Mouse (Mus musculus) lung, embryonic 16.5 days (tissue): Measurements from ENCODE around the gene Serp2. TPM values are rescaled to one million over a fixed set of nuclear protein-coding genes. Genes with fewer than 3 reads are reported as not detected.
"Not testable (repeated sequence)": the region's sequence is repeated elsewhere in the genome, so short reads cannot be mapped to it uniquely, and the experiment has no call there.

Source experiments
- ATAC-seq: fragments of 200-750 bp; cut with Nextera tagmentation; 2 replicates; pipeline ENCODE4 v1.8.0; 2017; ENCODE audit warnings: low read depth, mild to moderate bottlenecking, moderate library complexity
- H3K27ac ChIP-seq: fragments of 300-500 bp; sonication (generic); 2 replicates; pipeline ENCODE4 v1.5.1; 2014; ENCODE audit warnings: mild to moderate bottlenecking, control low read depth, low read length
- H3K27me3 ChIP-seq: fragments of 300-500 bp; sonication (generic); 2 replicates; pipeline ENCODE4 v1.6.1; 2014; ENCODE audit warnings: low read depth, low read length, mixed read lengths; ENCODE audit not compliant: control insufficient read depth, insufficient read depth
- H3K36me3 ChIP-seq: fragments of 300-500 bp; sonication (generic); 2 replicates; pipeline ENCODE4 v1.6.1; 2014; ENCODE audit warnings: low read length; ENCODE audit not compliant: control insufficient read depth, insufficient read depth
- H3K4me1 ChIP-seq: fragments of 300-500 bp; sonication (generic); replicated peaks from 2 replicates; pipeline ENCODE4 v1.6.1; 2014; ENCODE audit warnings: low read length, mixed read lengths; ENCODE audit not compliant: control insufficient read depth, insufficient read depth
- H3K4me2 ChIP-seq: fragments of 300-500 bp; sonication (generic); 2 replicates; pipeline ENCODE4 v1.6.1; 2014; ENCODE audit warnings: low read depth, low read length, control low read depth
- H3K4me3 ChIP-seq: fragments of 300-500 bp; sonication (generic); 2 replicates; pipeline ENCODE4 v1.5.1; 2014; ENCODE audit warnings: mild to moderate bottlenecking, low read length, control low read depth
- H3K9ac ChIP-seq: fragments of 300-500 bp; sonication (generic); 2 replicates; pipeline ENCODE4 v1.6.1; 2014; ENCODE audit warnings: low read length, control low read depth
- H3K9me3 ChIP-seq: fragments of 300-500 bp; sonication (generic); 2 replicates; pipeline ENCODE4 v1.6.1; 2016; ENCODE audit warnings: low read length; ENCODE audit not compliant: control insufficient read depth
- WGBS: fragments of 180-500 bp; shearing (Covaris S2); extraction: QIAGEN DNeasy Blood & Tissue Kit; methylation state at CpG from one replicate; pipeline ENCODE4 v1.1.7; 2014; 5-methylcytosine and 5-hydroxymethylcytosine counted together
- polyA plus RNA-seq: library from polyadenylated mRNA; unstranded; fragments of >200 nt; fragmentation: Nextera tagmentation; extraction: Ambion mirVana; gene quantifications from 2 replicates; pipeline ENCODE4 v1.2.1, GENCODE M21; 2015

Gene Serp2
- polyA plus RNA-seq, 1 experiment from 2014 or later: 6.3 TPM

DNA sequence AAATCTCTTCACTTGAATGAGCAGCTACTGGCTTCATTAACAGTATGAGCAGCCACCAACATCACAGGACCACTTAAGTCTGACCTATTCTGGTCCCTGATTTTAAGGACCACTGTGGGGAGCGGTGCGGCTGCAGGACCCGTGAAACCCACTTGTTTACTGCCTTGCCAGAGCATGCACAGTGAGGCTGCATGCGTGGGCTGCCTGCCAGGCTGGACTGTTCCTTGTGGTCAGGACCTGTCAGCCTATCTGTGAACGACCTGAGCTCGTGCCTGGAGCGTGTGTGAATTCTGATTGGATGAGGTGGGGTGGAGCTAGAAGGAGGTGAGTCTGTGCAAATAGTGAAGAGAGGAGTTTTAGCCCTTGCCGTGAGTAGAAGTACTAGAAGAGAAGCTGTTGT is 1.5 kb upstream of the Serp2 start:
- H3K9me3 ChIP-seq, H3K9ac ChIP-seq, ATAC-seq, H3K27ac ChIP-seq, H3K4me2 ChIP-seq, H3K27me3 ChIP-seq, H3K4me3 ChIP-seq, H3K36me3 ChIP-seq: not testable (repeated sequence)
- 37% methylated on average over 8 of the region's 8 CpGs for WGBS
- peaks cover 13% of the 10 kb centered on the region for H3K4me1 ChIP-seq

DNA sequence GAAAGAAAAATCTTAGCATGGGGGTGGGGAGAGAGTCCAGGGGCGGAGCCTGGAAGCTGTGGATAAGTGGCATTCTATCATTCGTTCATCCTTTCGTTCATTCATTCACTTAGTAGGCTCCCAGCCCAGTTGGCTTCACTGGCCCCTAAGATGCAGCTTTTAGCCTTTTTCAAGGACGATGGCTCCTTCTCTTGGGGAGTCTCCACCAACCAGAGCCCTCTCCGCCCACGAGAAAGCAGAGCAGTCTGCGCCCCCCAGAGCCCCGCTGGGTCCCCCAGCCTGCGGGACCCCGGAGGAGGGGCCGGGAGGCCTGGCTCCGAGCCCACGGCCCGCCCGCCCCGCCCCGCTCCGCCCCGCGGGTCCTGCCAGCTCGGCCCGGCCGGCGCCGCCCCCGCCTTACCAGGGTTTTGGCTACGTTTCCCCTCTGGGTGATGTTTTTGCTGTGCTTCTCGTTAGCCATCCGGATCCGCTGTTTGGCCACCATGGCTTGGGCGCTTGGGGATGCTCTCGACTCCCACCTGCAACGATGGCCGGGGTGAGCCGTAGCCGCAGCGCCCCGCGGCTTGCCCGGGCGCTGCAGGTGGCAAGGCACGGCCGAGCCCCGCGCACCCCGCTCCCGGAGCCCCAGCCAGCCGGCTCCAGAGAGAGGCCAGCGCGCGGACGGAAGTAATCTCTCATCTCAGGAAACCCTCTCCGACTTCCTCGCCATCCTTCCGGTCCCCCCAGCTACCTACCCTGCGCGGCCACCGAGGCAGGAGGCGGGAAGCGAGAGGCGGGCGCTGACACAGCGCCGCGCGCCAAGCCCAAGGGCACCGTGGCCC is 448 bp downstream of the Serp2 start:
- H3K4me2 ChIP-seq: peak overlapping the region; percentile 98
- H3K4me3 ChIP-seq: peak overlapping the region; percentile 66
- 1% methylated on average over 48 of the region's 67 CpGs for WGBS
- peak overlapping the region; percentile 47 for H3K27ac ChIP-seq
- H3K9me3 ChIP-seq: no peaks in the 10 kb centered on the region
- H3K4me1 ChIP-seq: peaks cover 13% of the 10 kb centered on the region
- H3K27me3 ChIP-seq: no peaks in the 10 kb centered on the region
- ATAC-seq: peak; percentile 84
- H3K36me3 ChIP-seq: no peaks in the 10 kb centered on the region
- H3K9ac ChIP-seq: peak overlapping the region; percentile 75

DNA sequence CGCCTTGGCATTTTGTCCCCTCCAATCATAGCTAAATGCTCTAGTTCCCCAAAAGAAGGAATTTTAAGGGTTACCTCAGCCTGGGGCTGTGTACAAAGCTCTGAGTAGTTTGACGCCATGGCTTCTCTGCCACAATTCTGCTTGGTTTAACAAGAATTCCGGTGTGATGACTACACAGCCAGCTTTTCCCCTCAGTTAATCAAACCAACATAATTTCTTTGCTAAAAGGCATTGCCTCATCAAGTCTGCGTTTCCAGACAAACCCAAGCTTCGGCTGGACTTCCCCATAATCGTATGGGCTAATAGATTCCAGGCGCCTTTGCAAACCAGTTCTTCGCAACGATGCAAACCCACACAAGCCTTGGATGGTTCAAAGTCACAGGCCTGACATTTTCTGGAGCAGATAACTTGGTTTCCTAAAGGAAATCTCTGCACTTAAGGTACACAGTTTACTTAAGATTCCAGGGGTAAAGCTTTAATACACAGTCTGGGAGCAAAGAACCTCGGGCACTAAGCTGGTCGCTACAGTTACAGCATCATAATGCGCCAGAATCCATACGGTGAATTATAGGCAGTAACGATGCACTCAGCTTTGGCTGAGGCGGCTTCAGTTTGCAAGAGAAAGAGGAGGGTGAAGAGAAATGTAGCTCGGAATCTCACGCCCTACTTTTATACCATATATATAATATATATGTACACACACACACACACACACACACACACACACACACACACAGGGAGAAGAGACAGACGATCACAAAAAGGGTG is 1.2 kb downstream of the Serp2 start:
- WGBS: 46% methylated on average over 18 of the region's 18 CpGs
- Histone ChIP-seq H3K4me1 (peaks cover 9% of the 10 kb centered on the region), H3K36me3 (no peaks in the 10 kb centered on the region), H3K9me3 (no peaks in the 10 kb centered on the region), H3K27ac (no peak overlapping the region), H3K27me3 (no peaks in the 10 kb centered on the region), H3K4me2 (peak overlapping the region; percentile 98), H3K4me3 (peak overlapping the region; percentile 66), H3K9ac (peak overlapping the region; percentile 75)
- peak; percentile 13; the same call in 1 of the 2 replicates for ATAC-seq

DNA sequence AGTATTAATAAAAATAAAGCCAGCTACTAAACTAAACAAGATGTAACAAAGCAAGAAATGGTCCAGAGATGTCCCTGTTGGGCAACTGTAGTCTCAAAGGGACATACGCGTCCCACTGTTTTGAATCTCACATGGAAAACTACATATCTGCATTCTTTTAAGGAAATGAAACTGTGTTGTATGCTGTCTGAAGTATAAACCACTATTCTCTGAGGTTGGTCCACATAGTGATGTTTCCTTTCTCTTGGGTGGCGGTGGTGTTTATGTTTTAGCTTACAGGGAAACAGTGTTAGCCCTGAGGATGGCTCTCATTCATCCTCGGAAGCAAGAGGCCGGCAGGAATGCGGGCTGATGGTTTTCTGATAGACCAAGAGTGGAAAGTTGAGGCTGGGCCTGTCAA is 12.6 kb downstream of the Serp2 start:
- ATAC-seq: no peak
- H3K27ac ChIP-seq: no peak overlapping the region
- WGBS: 69% methylated on average over 6 of the region's 6 CpGs

DNA sequence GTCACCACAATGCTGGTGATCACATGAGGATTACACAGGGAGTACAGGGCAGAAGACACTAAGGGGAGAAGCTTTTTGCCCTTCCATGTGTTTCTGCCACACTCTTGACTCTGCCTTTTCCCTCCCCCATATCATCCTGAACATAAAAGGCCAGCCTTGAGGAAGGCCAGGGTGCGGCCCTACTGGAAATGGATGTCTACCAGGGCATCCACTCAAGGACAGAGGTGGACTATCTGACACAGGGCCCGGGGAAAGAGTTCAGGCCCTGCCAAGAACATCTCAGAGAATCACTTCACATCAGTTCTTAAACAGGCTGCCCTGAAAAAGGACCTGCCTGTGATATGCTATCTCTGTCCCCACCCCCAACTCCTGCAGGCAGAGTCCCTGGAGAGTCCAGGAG is 15.3 kb downstream of the Serp2 start:
- Histone ChIP-seq H3K9ac (no peak overlapping the region), H3K4me3 (no peak overlapping the region), H3K4me2 (no peak overlapping the region), H3K27ac (no peak overlapping the region), H3K4me1 (peaks cover 3% of the 10 kb centered on the region; the same call in 1 of the 2 replicates), H3K36me3 (no peaks in the 10 kb centered on the region), H3K27me3 (no peaks in the 10 kb centered on the region), H3K9me3 (no peaks in the 10 kb centered on the region)
- no peak for ATAC-seq
- WGBS: 36% methylated on average over 2 of the region's 2 CpGs

More for the DNA sequence above, 12.6 kb downstream of the Serp2 start:
- H3K4me2 ChIP-seq: no peak overlapping the region
- H3K27me3 ChIP-seq: no peaks in the 10 kb centered on the region
- no peak overlapping the region for H3K4me3 ChIP-seq
- H3K9me3 ChIP-seq: no peaks in the 10 kb centered on the region
- no peaks in the 10 kb centered on the region for H3K4me1 ChIP-seq
- no peak overlapping the region for H3K9ac ChIP-seq
- H3K36me3 ChIP-seq: no peaks in the 10 kb centered on the region

DNA sequence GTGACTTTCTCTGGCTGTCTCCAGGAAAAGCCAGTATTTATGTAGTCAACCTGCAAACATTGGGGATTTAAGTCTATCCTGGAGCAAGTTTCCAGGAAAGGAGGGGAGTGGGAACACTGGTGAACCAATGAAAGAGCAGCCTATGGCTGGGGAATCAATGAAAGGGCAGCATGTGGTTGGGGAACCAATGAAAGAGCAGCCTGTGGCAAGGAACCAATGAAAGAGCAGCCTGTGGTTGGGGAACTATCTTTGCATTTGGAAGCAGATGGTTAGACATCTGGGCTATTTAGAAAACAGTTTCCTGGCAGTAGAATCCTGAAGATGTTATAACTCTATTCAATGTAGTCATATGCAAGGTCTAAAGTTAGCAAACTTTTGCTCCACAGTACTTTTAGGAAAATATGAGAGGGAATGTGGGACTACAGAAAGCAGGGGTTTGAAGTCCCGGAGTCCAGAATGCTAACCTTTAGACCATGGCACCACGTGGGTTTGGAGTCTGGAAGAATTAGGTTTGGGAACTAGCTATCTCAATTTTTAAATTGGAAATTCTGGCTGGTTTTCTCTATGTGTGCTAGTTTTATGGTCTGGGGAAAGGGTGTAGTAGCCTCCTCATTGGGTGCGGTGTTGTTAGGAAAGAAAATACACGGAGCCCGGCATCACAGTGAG is 16.6 kb downstream of the Serp2 start:
- Histone ChIP-seq H3K4me2 (no peak overlapping the region), H3K36me3 (no peaks in the 10 kb centered on the region), H3K27ac (no peak overlapping the region), H3K9me3 (no peaks in the 10 kb centered on the region), H3K27me3 (no peaks in the 10 kb centered on the region), H3K4me3 (no peak overlapping the region), H3K4me1 (peaks cover 3% of the 10 kb centered on the region; the same call in 1 of the 2 replicates), H3K9ac (no peak overlapping the region)
- 88% methylated on average over 5 of the region's 5 CpGs for WGBS
- ATAC-seq: no peak

DNA sequence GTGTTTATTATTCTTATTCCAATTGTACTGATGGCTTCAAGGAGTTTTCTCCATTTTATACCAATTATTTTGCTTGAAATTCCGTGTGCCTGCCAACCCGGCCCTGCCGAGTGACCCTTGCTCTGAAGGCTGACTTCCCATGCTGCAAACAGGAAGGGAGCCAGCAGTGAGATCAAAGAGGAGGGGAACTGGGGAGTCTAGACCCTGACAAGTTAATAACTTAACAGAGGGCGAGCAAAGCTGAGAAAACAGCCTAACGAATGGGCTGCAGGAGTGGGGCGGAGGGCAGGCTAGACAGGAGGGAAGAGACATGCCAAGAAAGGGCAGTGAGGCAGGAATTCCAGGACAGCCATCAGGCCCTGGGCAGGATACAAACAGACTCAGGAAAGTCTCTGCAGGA is 19.8 kb downstream of the Serp2 start:
- peak; percentile 76 for ATAC-seq

DNA sequence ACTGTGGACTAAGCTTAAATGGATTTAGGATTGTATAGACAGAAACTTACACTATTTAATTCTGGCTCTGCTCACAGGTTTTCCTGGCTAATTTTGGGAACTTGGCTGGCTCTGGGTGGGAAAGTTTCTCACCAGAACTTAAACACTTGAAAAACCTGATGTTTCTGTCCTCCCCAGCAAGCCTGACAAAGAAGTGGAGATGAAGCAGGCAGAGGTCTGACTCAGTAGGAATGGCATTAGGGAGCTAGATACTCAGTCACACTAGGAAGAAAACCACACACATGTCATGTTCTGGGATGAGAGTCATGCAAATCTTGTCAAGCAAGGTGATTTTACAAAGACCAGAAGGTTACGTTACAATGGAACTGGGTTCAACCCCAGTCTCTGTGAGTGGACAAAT is 21.6 kb downstream of the Serp2 start:
- no peaks in the 10 kb centered on the region for H3K36me3 ChIP-seq
- H3K4me3 ChIP-seq: no peak overlapping the region
- no peaks in the 10 kb centered on the region for H3K9me3 ChIP-seq
- 80% methylated on average over 1 of the region's 1 CpGs for WGBS
- no peaks in the 10 kb centered on the region for H3K27me3 ChIP-seq
- no peak overlapping the region for H3K4me2 ChIP-seq
- ATAC-seq: no peak
- peaks cover 13% of the 10 kb centered on the region for H3K4me1 ChIP-seq
- no peak overlapping the region for H3K27ac ChIP-seq
- H3K9ac ChIP-seq: no peak overlapping the region

More for the DNA sequence above, 19.8 kb downstream of the Serp2 start:
- no peaks in the 10 kb centered on the region for H3K36me3 ChIP-seq
- H3K4me1 ChIP-seq: peaks cover 13% of the 10 kb centered on the region
- H3K27ac ChIP-seq: no peak overlapping the region; the same call in 1 of the 2 replicates
- no peak overlapping the region for H3K4me2 ChIP-seq
- no peak overlapping the region for H3K4me3 ChIP-seq
- no peaks in the 10 kb centered on the region for H3K27me3 ChIP-seq
- H3K9me3 ChIP-seq: no peaks in the 10 kb centered on the region
- H3K9ac ChIP-seq: no peak overlapping the region
- 28% methylated on average over 6 of the region's 6 CpGs for WGBS
